Mouse (Mus musculus) kidney, postnatal 36 days (tissue): Measurements from ENCODE around the gene Dcaf11.
A peak's percentile ranks its signal among the peaks of the same experiment; 100 is the strongest.

Experiments used
- DNase-seq, 2 experiments: peaks; one replicate each; pipeline ENCODE4 v3.0.0; 2021 to 2022; ENCODE audit warnings: mixed read lengths in 2 of 2

Dcaf11 gene

GRCm38 (mm10) chr14:55585566-55585960 lies 25.8 kb downstream of the Dcaf11 start:
- DNase-seq: no peak

- no peak for DNase-seq
Observed at GRCm38 (mm10) chr14:55586149-55586548, 26.3 kb downstream of the Dcaf11 start.

- DNase-seq: no peak
Observed at GRCm38 (mm10) chr14:55589271-55589670, 29.5 kb downstream of the Dcaf11 start.

GRCm38 (mm10) chr14:55589771-55590448 lies 30.1 kb downstream of the Dcaf11 start:
- DNase-seq: no peak

GRCm38 (mm10) chr14:55590748-55591330 lies 31.0 kb downstream of the Dcaf11 start, which contains the start of gene Psme2:
TSS of gene Psme2 (minus strand) at chr14:55591113.
- DNase-seq: peak; percentile 93 to 99

GRCm38 (mm10) chr14:55591331-55591891 lies 31.6 kb downstream of the Dcaf11 start, which contains the start of gene Rnf31:
TSS of gene Rnf31 (plus strand) at chr14:55591708.
- peak; percentile 96 to 99 for DNase-seq

GRCm38 (mm10) chr14:55592226-55592625 lies 32.4 kb downstream of the Dcaf11 start:
- peak in 1 of 2 experiments; percentile 38 for DNase-seq

GRCm38 (mm10) chr14:55596036-55596690 lies 36.4 kb downstream of the Dcaf11 start:
- DNase-seq: peak in 1 of 2 experiments; percentile 36

GRCm38 (mm10) chr14:55598521-55599390 lies 39.0 kb downstream of the Dcaf11 start:
- DNase-seq: no peak

GRCm38 (mm10) chr14:55603271-55603632 lies 43.4 kb downstream of the Dcaf11 start, which contains the start of gene Irf9:
TSS of gene Irf9 (plus strand) at chr14:55603571.
- DNase-seq: no peak

GRCm38 (mm10) chr14:55603633-55604576 lies 44.1 kb downstream of the Dcaf11 start:
- peak; percentile 96 to 97 for DNase-seq

- no peak for DNase-seq
Observed at GRCm38 (mm10) chr14:55604823-55605222, 45.0 kb downstream of the Dcaf11 start.

- DNase-seq: no peak
Observed at GRCm38 (mm10) chr14:55605743-55606459, 46.1 kb downstream of the Dcaf11 start.

- no peak for DNase-seq
Observed at GRCm38 (mm10) chr14:55608339-55608738, 48.5 kb downstream of the Dcaf11 start.

GRCm38 (mm10) chr14:55613346-55613745 lies 53.5 kb downstream of the Dcaf11 start:
- DNase-seq: peak; percentile 19 to 29

GRCm38 (mm10) chr14:55614565-55615178 lies 54.9 kb downstream of the Dcaf11 start:
- no peak for DNase-seq

GRCm38 (mm10) chr14:55615876-55616275 lies 56.1 kb downstream of the Dcaf11 start:
- no peak for DNase-seq

- DNase-seq: no peak
Observed at GRCm38 (mm10) chr14:55616844-55617243, 57.0 kb downstream of the Dcaf11 start.

GRCm38 (mm10) chr14:55617822-55618221 lies 58.0 kb downstream of the Dcaf11 start, which contains the start of gene Rec8:
TSS of gene Rec8 (plus strand) at chr14:55618037.
- DNase-seq: peak; percentile 51 to 64
